Mouse (Mus musculus): ENCODE data around the gene Pgm1.

Pgm1 gene

DNA sequence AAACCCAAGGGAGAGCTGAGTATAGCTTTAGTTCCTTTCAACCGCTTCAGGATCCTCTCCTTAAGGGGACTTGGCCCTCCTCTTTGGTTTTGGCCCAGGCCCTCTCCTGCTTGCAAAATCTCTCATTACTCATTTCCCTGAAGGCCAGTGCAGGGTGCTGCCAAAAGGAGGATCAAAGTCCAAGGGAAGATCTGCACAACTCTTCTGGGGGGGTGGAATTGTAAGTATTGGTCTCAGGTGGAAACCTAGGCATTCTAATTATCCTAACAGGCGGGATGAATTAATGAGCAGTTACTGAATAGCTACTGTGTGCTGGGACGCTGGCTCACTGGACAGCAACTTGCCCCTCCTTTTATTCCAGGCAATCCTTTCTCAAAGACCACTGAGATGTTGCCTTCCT, 82.3 kb downstream of the Pgm1 start:
- peak in 1 of 2 experiments; percentile 68 for DNase-seq (ENCODE audit: low spot score in 2 of 2)

DNA sequence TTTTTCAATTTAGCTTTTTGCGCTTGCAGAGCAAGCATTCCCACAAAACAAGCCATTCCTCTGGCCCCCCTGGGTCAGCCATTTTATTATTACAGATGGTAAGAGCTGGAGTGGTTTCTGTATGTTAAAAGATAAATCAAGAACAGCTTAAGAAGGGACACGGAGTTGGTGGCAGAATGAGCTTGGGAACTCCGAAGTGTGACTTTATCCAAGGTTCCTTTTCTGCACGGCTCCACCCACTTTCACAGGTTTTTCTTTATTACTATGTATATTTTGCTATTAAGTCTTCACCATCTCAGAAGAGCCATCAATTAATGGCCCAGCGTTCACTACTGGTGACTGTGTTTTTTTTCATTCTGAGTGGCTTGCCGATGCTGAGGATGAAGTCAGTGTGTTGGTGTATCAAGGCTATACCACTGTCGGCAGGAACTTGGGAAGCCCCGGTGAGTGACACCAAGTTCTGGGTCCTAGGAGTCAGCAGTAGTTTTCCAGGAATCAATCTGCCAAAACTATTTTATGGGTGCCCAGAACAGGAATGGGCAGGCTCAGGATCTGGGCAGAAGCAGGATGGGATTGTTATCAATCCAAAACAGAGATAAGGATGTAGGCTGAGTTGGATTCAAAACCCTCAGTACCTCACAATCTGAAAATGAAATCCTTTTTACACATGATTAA, 83.3 kb downstream of the Pgm1 start:
- DNase-seq (ENCODE audit: low spot score in 2 of 2), result no peak

DNA sequence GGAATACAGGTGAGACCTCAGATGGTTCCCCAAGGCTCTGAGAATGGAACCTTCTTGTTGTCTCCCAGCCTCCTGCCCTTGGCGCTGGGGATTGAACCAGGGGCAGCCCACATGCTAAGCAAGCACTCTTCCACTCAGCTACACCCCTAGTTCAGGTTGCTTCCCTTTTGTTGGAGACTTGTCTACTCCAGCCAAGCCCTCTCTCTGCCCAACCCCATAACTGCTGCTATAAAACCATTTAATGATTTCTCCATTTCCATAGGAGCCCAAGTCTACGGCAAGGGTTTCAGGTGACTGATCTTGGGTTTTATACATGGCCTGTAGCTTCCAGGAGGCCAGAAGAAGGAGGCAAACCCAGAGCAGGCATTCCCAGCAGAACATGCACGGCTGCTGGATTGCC, 98.6 kb downstream of the Pgm1 start:
- DNase-seq (ENCODE audit: low spot score in 2 of 2), result no peak

DNA sequence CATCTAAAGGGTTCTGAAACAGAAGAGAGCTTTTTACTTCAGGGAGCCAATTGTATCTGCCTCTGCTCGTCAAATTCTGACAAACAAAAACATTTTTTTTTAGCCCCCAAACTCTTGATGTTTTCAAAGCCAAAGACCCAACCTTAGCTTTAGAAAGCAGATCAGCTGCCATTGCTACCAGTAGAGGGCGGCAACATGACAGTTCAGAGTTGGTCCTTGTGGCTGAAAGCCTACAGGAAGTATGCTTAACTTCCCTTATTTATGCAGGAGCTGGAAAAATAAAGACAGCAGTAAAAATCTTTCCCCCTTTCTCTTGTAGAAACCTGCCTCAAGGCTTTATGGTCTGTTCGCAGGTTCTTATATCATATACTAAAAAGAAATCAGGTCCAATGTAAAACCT, 99.4 kb downstream of the Pgm1 start:
- peak; percentile 58 to 61 for DNase-seq (ENCODE audit: low spot score in 2 of 2)

DNA sequence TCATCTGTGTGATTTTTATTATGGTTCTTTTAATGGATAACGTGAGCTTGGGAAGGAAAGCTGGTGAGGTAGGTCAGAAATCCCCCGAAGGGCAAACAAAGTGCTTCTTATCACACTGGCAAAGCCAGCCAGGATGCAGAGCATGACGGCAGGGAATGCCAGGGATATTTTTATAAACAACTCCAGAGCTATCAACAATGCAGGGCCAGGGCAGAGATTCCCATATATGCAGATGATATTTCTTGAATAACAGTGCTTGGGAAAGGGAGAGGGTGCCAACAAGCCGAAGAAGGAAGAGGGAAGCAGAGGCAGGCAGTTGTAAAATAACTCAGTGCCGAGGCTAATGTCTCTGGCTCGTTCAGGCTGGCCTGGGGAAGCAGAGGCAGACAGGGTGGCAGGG, 102.1 kb downstream of the Pgm1 start:
- DNase-seq (ENCODE audit: low spot score in 2 of 2), result no peak

DNA sequence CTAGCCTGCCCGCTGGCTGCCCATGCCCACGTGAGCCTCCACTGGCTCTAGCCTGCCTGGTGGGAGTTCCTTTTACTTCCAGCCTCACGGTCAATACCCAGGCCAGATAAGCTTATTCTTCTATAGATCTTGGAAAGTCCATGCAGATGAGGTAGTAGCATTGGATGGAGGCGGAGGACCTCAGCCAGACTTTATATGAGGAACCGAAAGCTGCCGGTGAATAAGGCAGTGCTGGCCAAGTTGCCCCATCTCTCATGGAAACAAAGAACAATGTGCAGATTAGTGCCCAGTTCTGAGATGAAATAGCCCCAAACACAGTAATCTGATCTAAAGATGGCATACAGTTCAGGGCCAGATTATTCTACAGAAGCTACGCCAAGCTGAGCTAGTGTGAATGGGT, 103.4 kb downstream of the Pgm1 start:
- DNase-seq (ENCODE audit: low spot score in 2 of 2), result no peak

DNA sequence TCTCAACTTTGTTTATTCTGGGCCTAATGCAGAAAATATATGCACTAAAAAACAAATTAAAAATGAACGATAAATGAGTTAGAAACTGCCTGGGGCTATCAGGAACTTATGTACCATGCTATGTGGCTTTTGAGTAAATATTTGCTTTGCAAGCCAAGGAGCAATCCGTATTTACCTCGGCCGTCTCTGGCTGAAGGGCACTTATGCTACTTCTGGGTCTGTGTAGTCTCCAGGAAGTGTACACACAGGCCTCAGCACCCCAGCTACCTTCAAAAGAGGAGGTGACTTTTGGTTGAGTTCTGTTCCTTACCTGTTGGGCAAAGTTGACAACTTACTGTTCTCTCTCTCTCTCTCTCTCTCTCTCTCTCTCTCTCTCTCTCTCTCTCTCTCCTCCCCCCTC, 104.7 kb downstream of the Pgm1 start:
- no peak for DNase-seq (ENCODE audit: low spot score in 2 of 2)

DNA sequence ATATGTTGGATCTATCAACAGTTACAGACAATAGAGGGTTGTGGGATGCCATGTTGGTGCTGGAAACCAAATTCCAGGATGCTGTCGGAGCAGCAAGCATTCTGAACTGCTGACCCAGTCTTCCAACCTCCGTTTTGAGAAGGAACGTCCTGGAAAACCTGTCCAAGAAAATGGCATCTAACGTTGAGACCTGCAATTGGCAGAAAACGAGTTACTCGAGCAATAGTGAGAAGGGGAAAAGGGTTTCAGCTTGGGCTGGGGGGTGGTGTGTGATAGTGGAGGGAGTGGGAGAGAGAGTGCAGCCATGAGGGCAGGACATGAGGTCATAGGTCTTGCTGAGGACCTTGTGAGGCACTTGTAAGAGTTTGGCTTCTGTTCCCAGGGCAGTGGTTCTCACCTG, 105.8 kb downstream of the Pgm1 start:
- DNase-seq (ENCODE audit: low spot score in 2 of 2), result no peak

DNA sequence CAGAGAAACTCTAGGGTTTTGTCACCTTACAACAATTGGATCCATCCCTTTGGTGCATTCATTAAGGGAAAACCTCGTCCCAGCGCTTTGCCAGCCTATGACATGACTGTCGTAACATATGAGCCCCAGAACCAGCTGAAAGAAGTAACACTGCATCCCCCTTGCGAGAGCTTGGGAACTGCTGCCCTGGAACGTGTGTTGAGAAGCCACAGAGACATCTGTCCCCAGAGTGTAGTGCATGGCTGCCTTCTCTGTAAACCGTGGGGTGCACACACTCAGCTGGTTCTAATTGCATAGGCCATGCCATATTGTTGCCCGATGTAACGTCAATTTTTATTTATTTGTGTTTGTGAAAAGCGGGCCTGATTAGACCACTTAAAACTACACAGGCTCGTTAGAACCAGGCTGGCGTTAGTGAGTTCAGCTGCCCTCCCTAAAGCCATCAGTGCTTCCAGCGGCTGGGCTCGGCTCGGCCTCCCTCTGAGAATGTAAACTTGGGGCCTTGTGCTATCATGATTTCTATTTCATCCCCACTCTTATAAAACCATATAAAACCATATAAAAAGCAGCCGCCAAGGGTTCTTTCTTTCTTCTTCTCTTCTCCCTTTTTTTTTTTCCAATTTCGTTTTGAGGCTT, 106.8 kb downstream of the Pgm1 start:
- DNase-seq (ENCODE audit: low spot score in 2 of 2), result no peak

All from urinary bladder, postnatal 36 days (tissue).